Mouse (Mus musculus) ES-E14 (cell line): Measurements from ENCODE around the gene Hunk.

Experiments
- CHD2 ChIP-seq: IDR thresholded peaks from 2 replicates; pipeline ENCODE4 v1.6.1; 2014; ENCODE audit warnings: mild to moderate bottlenecking, low read depth, low read length, inconsistent platforms
- HCFC1 ChIP-seq: IDR thresholded peaks from 2 replicates; pipeline ENCODE4 v1.6.1; 2012; ENCODE audit warnings: low read length, inconsistent platforms, borderline replicate concordance; ENCODE audit not compliant: insufficient read depth

DNA sequence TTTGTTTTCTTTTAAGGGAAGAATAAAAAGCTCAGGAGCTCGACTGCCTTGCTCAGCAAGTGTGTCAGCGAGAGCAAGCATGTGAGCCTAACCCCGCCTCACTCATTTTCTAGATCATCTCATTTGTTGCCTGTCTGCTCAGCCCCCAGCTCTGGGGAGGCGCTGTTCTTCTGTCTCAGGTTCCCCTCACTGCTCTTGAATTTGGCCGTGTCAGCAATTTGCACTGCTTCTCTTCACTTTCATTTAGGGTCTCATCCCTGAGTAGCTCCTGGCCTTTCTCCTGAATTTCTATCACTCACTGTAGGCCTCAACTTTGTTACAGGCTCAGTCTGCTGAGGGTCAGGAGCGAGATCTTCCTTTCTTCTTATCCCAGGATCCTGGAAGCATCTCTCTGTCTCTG, 53.7 kb downstream of the Hunk start:
- TF ChIP-seq HCFC1: no peak
- TF ChIP-seq CHD2: no peak
